Mouse (Mus musculus) C2C12 (cell line): ENCODE measurements at regions not wholly inside any gene's neighbourhood (a gene's known extent, or its start where the extent isn't known, plus 50 kb on each side); places are given as distances from the start of the nearest gene placed in this dataset.
A peak's percentile ranks its signal among the peaks of the same experiment; 100 is the strongest.

Experiments
- H3K27me3 ChIP-seq: one replicate; pipeline ENCODE4 v1.6.1; 2011; ENCODE audit not compliant: control insufficient read depth, insufficient read depth, insufficient read length
- H3K36me3 ChIP-seq: one replicate; pipeline ENCODE4 v1.6.1; 2011; ENCODE audit not compliant: control insufficient read depth, insufficient read depth
- H3K4me3 ChIP-seq: one replicate; pipeline ENCODE4 v1.5.1; 2011; ENCODE audit warnings: mild to moderate bottlenecking, control low read depth; ENCODE audit not compliant: poor library complexity, insufficient read depth, severe bottlenecking
- H3K79me2 ChIP-seq: one replicate; pipeline ENCODE4 v1.6.1; 2011; ENCODE audit not compliant: control insufficient read depth, insufficient read depth
- H3K79me3 ChIP-seq: one replicate; pipeline ENCODE4 v1.6.1; 2011; ENCODE audit warnings: low read depth, control low read depth
- H3ac ChIP-seq: one replicate; pipeline ENCODE3; 2011; ENCODE audit warnings: low read depth; ENCODE audit not compliant: control insufficient read depth, insufficient read length
- CEBPB ChIP-seq: IDR thresholded peaks from one replicate; pipeline ENCODE4 v1.6.1; 2011; ENCODE audit warnings: low read depth, mild to moderate bottlenecking, control low read depth, moderate library complexity
- CTCF ChIP-seq: IDR thresholded peaks from one replicate; pipeline ENCODE4 v1.5.1; 2011; ENCODE audit not compliant: control insufficient read depth, insufficient read depth, insufficient read length
- FOSL1 ChIP-seq: IDR thresholded peaks from one replicate; pipeline ENCODE4 v1.8.0; 2011; ENCODE audit warnings: mild to moderate bottlenecking, low read length; ENCODE audit not compliant: poor library complexity, insufficient read depth, severe bottlenecking
- MAX ChIP-seq: IDR thresholded peaks from one replicate; pipeline ENCODE4 v1.6.1; 2011; ENCODE audit warnings: mild to moderate bottlenecking, control low read depth
- MYOD1 ChIP-seq: IDR thresholded peaks from one replicate; pipeline ENCODE4 v1.6.1; 2011; ENCODE audit warnings: low read depth; ENCODE audit not compliant: control insufficient read depth, insufficient read length
- MYOG ChIP-seq: IDR thresholded peaks from one replicate; pipeline ENCODE4 v1.6.1; 2011; ENCODE audit not compliant: control insufficient read depth, insufficient read length; ENCODE audit errors: extremely low read depth
- USF1 ChIP-seq: IDR thresholded peaks from one replicate; pipeline ENCODE4 v1.6.1; 2011; ENCODE audit warnings: low read depth, mild to moderate bottlenecking, control low read depth, moderate library complexity

DNA sequence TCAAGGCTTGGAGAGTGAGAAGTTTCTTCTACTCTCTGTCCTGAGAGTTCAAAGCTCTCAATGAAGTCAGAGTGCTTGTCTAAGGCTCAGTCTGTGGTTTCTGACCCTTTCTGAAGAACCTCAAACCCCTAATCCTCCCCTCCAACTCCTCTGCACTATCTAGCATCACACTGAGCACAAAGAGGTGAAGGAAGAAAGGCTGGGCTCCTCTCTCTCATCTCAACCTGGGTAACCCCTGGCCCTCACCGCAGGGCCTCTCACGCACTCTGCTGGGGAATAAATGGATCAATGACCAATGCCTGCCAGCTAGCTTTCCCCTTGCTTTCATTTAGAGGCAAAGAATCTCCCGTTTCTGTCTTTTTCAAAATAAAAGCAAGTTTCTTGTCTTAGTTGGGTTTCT is 150.8 kb downstream of the Dad1 start:
- Histone ChIP-seq H3K4me3 (no peak overlapping the region), H3K36me3 (no peaks in the 10 kb centered on the region), H3K27me3 (no peaks in the 10 kb centered on the region), H3K79me3 (no peaks in the 10 kb centered on the region), H3K79me2 (no peaks in the 10 kb centered on the region), H3ac (no peak overlapping the region)
- TF ChIP-seq CTCF: no peak
- TF ChIP-seq MAX: no peak
- TF ChIP-seq MYOD1: no peak
- TF ChIP-seq MYOG: no peak
- TF ChIP-seq CEBPB: no peak
- no peak for TF ChIP-seq USF1

DNA sequence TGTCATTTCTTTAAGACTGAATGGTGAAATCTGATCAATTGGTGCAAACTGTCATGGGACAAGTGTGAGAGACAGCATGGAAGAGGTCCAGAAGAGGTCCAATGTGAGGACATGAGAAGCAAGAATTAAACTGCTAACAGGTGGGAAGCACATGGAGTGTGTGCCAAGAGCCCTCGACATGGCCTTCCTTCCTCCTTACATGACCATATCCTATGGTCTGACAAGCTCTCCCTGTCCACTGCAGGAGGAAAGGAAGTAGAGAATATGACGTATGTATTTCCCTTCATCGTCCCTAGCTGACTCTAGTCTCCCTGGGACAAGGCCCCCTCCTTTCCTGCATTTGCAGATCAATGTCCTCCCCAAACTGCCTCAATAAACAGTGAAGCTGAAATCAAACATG is 152.1 kb downstream of the Dad1 start:
- no peaks in the 10 kb centered on the region for H3K27me3 ChIP-seq
- H3K79me3 ChIP-seq: no peaks in the 10 kb centered on the region
- H3K36me3 ChIP-seq: no peaks in the 10 kb centered on the region
- no peak for TF ChIP-seq CTCF
- TF ChIP-seq MYOG: no peak
- no peak for TF ChIP-seq USF1
- TF ChIP-seq MAX: no peak
- no peak for TF ChIP-seq MYOD1
- no peak for TF ChIP-seq CEBPB
- no peak for TF ChIP-seq FOSL1
- H3K4me3 ChIP-seq: no peak overlapping the region
- H3ac ChIP-seq: no peak overlapping the region
- H3K79me2 ChIP-seq: no peaks in the 10 kb centered on the region

DNA sequence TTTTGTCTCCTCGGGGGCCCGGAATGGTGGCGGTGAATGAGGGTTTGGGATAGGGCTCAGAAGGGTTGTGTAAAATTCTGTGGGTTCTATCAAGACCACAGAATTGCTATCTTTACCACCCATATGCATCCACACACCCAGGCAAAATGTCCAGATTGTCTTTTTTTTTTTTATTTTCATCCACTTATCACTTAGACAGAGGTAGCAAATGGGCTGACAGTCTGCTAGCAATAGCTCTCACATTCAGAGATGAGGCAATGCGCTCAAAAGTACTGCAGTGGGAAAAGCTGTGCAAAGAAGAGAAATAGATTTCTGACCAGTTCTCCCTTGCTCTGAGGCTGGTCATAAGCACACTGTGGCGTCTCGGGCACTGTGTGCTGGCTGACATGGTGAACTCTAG is 154.5 kb downstream of the Dad1 start:
- Histone ChIP-seq H3K79me3 (no peaks in the 10 kb centered on the region), H3K4me3 (no peak overlapping the region), H3K27me3 (no peaks in the 10 kb centered on the region), H3K36me3 (no peaks in the 10 kb centered on the region), H3K79me2 (no peaks in the 10 kb centered on the region), H3ac (no peak overlapping the region)
- TF ChIP-seq CEBPB (no peak), MYOG (no peak), CTCF (no peak)

GRCm38 (mm10) chr14:54098122-54098775 is 155.7 kb downstream of the Dad1 start:
- Histone ChIP-seq H3K79me2 (no peaks in the 10 kb centered on the region), H3ac (no peak overlapping the region), H3K4me3 (no peak overlapping the region), H3K36me3 (no peaks in the 10 kb centered on the region), H3K79me3 (no peaks in the 10 kb centered on the region), H3K27me3 (no peaks in the 10 kb centered on the region)
- TF ChIP-seq MAX (no peak), MYOD1 (no peak), MYOG (no peak), FOSL1 (no peak), USF1 (no peak), CTCF (no peak), CEBPB (no peak)

DNA sequence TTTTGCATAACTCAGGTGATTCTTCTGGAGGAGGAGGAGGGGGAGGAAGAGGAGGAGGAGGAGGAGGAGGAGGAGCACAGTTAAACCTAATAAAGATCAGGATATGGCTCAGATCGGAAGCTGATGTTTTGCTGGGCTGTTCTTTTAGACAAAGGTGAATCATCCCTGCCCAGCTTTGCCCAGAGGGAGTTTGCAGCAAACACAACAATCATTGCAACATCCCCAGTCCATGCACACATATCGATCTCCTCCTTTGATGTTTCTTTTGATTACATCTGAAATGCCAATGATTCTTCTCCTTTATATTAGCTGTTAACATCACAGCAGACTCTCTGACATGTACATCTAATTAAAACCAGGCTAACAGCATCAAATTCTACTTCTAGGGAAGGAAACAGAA is 156.9 kb downstream of the Dad1 start:
- Histone ChIP-seq H3K79me2 (no peaks in the 10 kb centered on the region), H3K27me3 (no peaks in the 10 kb centered on the region), H3K36me3 (no peaks in the 10 kb centered on the region), H3K79me3 (no peaks in the 10 kb centered on the region), H3ac (no peak overlapping the region), H3K4me3 (no peak overlapping the region)
- TF ChIP-seq CEBPB (peak; percentile 77), MYOG (no peak)

- no peak overlapping the region for H3ac ChIP-seq
- H3K79me2 ChIP-seq: no peaks in the 10 kb centered on the region
- no peak for TF ChIP-seq USF1
- no peak for TF ChIP-seq FOSL1
- no peak for TF ChIP-seq MYOD1
- no peaks in the 10 kb centered on the region for H3K36me3 ChIP-seq
- no peaks in the 10 kb centered on the region for H3K27me3 ChIP-seq
- no peaks in the 10 kb centered on the region for H3K79me3 ChIP-seq
- no peak overlapping the region for H3K4me3 ChIP-seq
These were observed 161.5 kb downstream of the Dad1 start for GRCm38 (mm10) chr14:54092444-54092843.
